In the genomic region with DNA sequence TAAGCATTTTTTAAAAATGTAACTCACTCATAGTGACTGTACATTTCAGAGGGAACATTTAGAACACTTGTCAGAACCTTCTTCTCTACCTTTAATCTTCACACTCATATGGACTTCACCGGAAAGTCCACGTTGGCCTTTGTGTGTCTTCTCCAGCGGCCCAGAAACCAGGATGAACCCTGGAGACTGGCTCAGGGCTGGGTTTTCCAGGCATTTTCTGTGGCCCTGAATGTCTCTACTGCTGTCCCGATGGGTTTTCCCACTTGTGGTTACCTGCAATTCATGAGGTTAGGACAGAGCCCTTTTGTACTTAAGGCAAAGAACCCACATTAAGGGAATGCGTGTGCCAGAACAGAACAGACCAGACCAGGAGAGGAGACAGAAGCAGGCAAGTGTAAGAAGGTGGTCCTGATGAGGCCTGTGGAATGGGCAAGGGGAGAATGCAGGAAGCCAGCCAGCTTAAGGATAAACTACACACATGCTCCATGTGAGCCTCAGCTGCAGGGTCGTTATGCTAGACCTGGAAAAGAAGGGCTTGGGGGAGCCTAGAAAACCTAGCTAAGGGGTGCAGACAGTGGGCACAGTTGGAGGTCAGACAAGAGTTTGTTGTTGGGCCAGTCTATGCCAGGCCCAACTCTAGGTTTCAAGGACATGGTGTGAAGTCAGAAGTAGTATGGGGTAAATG, we compare ENCODE assay signal across 15 mouse cellular contexts.
DNase-seq lines count a peak whose midpoint lies in the region; ATAC-seq and TF ChIP-seq lines count a peak whose summit lies in the region.
"Had no signal": no experiment of that assay in that cellular context is flagged by ENCODE, and none has a peak within 500 bp of the region (broad histone marks: within the 10 kb centered on the region; RNA-seq: fewer than 3 reads in every experiment).

No protein-coding gene starts in this region.

- H3K9me3 ChIP-seq in forebrain, embryonic 10.5 days: no peaks in the 10 kb centered on the region
- no peaks in the 10 kb centered on the region for H3K9me3 ChIP-seq in forebrain, embryonic 14.5 days (replicated peaks; ENCODE audit: control insufficient read depth, low read length)
- H3K9me3 ChIP-seq: midbrain, embryonic 10.5 days; neural tube, embryonic 12.5 days had no signal

- H3K79me2 ChIP-seq in myocyte (ENCODE audit: control insufficient read depth, insufficient read depth): no peaks in the 10 kb centered on the region

- H3K36me3 ChIP-seq in forebrain, embryonic 10.5 days (replicated peaks): no peaks in the 10 kb centered on the region
- H3K36me3 ChIP-seq in forebrain, embryonic 14.5 days (ENCODE audit: control insufficient read depth, insufficient read depth, low read length): no peaks in the 10 kb centered on the region
- H3K36me3 ChIP-seq in myocyte (ENCODE audit: control insufficient read depth, insufficient read depth): no peaks in the 10 kb centered on the region
- H3K36me3 ChIP-seq: midbrain, embryonic 10.5 days; neural tube, embryonic 12.5 days had no signal

- no peak for TF ChIP-seq POLR2A in myocyte (IDR thresholded peaks at IDR 0.05; ENCODE audit: insufficient read length, low read depth)

- WGBS in forebrain, embryonic 10.5 days: 76% methylated on average over 6 of the region's 6 CpGs
- WGBS in forebrain, embryonic 14.5 days: 87% methylated on average over 6 of the region's 6 CpGs

- no peak overlapping the region for H3ac ChIP-seq in myocyte (ENCODE audit: control insufficient read depth, insufficient read length)

- H3K4me1 ChIP-seq in forebrain, embryonic 10.5 days: peaks cover 44% of the 10 kb centered on the region
- H3K4me1 ChIP-seq in forebrain, embryonic 14.5 days (ENCODE audit: control insufficient read depth, insufficient read depth, low read length): no peaks in the 10 kb centered on the region; the same call in 1 of the 2 replicates

- no peak overlapping the region for H3K4me2 ChIP-seq in forebrain, embryonic 14.5 days (ENCODE audit: low read length)
- H3K4me2 ChIP-seq in myocyte (ENCODE audit: low read depth): peak overlapping the region; percentile 10
- H3K4me2 ChIP-seq: neural tube, embryonic 12.5 days had no signal

- no peak for ATAC-seq in forebrain, embryonic 14.5 days
- ATAC-seq: intestine, embryonic 16.5 days had no signal

- no peaks in the 10 kb centered on the region for H3K27me3 ChIP-seq in forebrain, embryonic 10.5 days (ENCODE audit: poor library complexity, severe bottlenecking)
- no peaks in the 10 kb centered on the region for H3K27me3 ChIP-seq in forebrain, embryonic 14.5 days (replicated peaks; ENCODE audit: control insufficient read depth, insufficient read depth, low read length)
- H3K27me3 ChIP-seq in myocyte (ENCODE audit: control insufficient read depth, insufficient read depth, insufficient read length): no peaks in the 10 kb centered on the region
- H3K27me3 ChIP-seq: neural tube, embryonic 12.5 days had no signal

- H3K4me3 ChIP-seq in forebrain, embryonic 10.5 days: no peak overlapping the region
- no peak overlapping the region for H3K4me3 ChIP-seq in forebrain, embryonic 14.5 days (ENCODE audit: low read depth, low read length)
- no peak overlapping the region for H3K4me3 ChIP-seq in left cerebral cortex, adult 2 months
- H3K4me3 ChIP-seq in myocyte: no peak overlapping the region
- H3K4me3 ChIP-seq: heart, adult 2 months; midbrain, embryonic 10.5 days; neural tube, embryonic 12.5 days had no signal

- intact Hi-C loops in left cerebral cortex, adult 2 months (cut with DNase I): no loop called here
- intact Hi-C loops in left cerebral cortex, postnatal 14 days (cut with DNase I): no loop called here

- H3K9ac ChIP-seq in forebrain, embryonic 14.5 days (ENCODE audit: low read length): no peak overlapping the region
- H3K9ac ChIP-seq: neural tube, embryonic 12.5 days had no signal

- H3K27ac ChIP-seq in forebrain, embryonic 10.5 days: peak overlapping the region; percentile 40
- no peak overlapping the region for H3K27ac ChIP-seq in forebrain, embryonic 14.5 days (ENCODE audit: low read depth, low read length)
- H3K27ac ChIP-seq in left cerebral cortex, adult 2 months: peak overlapping the region; percentile 77; the same call in 1 of the 2 replicates
- H3K27ac ChIP-seq: heart, adult 2 months; midbrain, embryonic 10.5 days; neural tube, embryonic 12.5 days had no signal

- no peak for TF ChIP-seq CTCF in left cerebral cortex, adult 2 months (IDR thresholded peaks at IDR 0.05)

- DNase-seq in forebrain, embryonic 10.5 days (ENCODE audit: extremely low spot score, low spot score): peak; percentile 12
- DNase-seq in forebrain, embryonic 14.5 days (ENCODE audit: low spot score): no peak
- no peak for DNase-seq in left cerebral cortex, adult 2 months (ENCODE audit: extremely low spot score in 1 of 2, low spot score in 2 of 2)
- DNase-seq in left cerebral cortex, postnatal 14 days (ENCODE audit: low spot score in 2 of 2): no peak
- DNase-seq in forelimb bud, embryonic 11.5 days (ENCODE audit: low read depth, low spot score): peak; percentile 18
- no peak for DNase-seq in frontal cortex, postnatal 14 days (ENCODE audit: low spot score in 2 of 2)
- no peak for DNase-seq in kidney, adult 11 months
- DNase-seq: cerebellum, adult 8-10 months; kidney, postnatal 10 days; lung, postnatal 36 days had no signal

TF ChIP-seq in myocyte, 11 proteins besides CTCF, POLR2A, EP300 and RAD21:
- TF ChIP-seq TCF12 (IDR thresholded peaks at IDR 0.05; ENCODE audit: insufficient read depth, poor library complexity, severe bottlenecking): no peak
- TF ChIP-seq MYOG (IDR thresholded peaks at IDR 0.05; ENCODE audit: control insufficient read depth in 1 of 3, insufficient read depth in 1 of 3, insufficient read length in 2 of 3, low read depth in 2 of 3): no peak
- TF ChIP-seq MAX (IDR thresholded peaks at IDR 0.05; ENCODE audit: low read depth): no peak
- no peak for TF ChIP-seq USF1 (IDR thresholded peaks at IDR 0.05; ENCODE audit: low read depth)
- TF ChIP-seq MYOD1 (IDR thresholded peaks at IDR 0.05; ENCODE audit: control insufficient read depth in 1 of 3, insufficient read length in 2 of 3, low read depth in 2 of 3): no peak
- TF ChIP-seq POLR2AphosphoS2 (IDR thresholded peaks at IDR 0.05; ENCODE audit: insufficient read length, low read depth): no peak
- TF ChIP-seq CEBPB (IDR thresholded peaks at IDR 0.05; ENCODE audit: insufficient read depth, poor library complexity, severe bottlenecking): no peak
- no peak for TF ChIP-seq REST (IDR thresholded peaks at IDR 0.05; ENCODE audit: insufficient read depth, insufficient read length)
- no peak for TF ChIP-seq SRF (IDR thresholded peaks at IDR 0.05; ENCODE audit: control insufficient read depth, insufficient read length, low read depth)
- TF ChIP-seq E2F4 (IDR thresholded peaks at IDR 0.05; ENCODE audit: insufficient read depth): no peak
- no peak for TF ChIP-seq TCF3 (IDR thresholded peaks at IDR 0.05; ENCODE audit: insufficient read length, low read depth)

Comparison
In these comparisons a context has a peak if more than half of its experiments do, and no peak if none do; other contexts are left out.
1. DNase-seq: peak in forebrain, embryonic 10.5 days (single experiment) and forelimb bud, embryonic 11.5 days (single experiment); none in forebrain, embryonic 14.5 days (single experiment), left cerebral cortex, adult 2 months (0 of 2), left cerebral cortex, postnatal 14 days (0 of 2), frontal cortex, postnatal 14 days (0 of 2) and kidney, adult 11 months (single experiment).